Comparison of ENCODE assay signal across 26 mouse cellular contexts in the genomic region with DNA sequence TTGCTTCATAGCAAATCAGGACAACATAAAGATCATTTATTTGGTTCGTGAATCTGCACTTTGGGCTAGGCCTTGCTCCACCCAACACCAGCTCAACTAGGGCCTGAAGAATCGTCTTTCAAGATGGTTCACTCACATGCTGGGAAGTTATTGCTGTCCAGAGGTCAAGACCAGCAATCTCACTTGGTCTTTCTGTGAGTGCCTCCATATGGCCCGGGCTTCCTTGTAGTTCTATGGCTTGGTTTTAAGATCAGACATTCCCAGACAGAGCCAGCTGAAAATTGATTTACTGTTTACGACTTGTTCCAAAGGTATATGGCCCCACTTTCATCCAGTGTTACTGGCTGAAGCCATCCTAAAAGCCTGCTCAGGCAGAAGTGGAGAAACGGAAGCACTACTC.
A peak's percentile ranks its signal among the peaks of the same experiment; 100 is the strongest.
DNase-seq lines count a peak whose midpoint lies in the region; ATAC-seq lines count a peak whose summit lies in the region.
"Had no signal": no experiment of that assay in that cellular context is flagged by ENCODE, and none has a peak within 500 bp of the region (broad histone marks: within the 10 kb centered on the region; RNA-seq: fewer than 3 reads in every experiment).

No protein-coding gene starts in this region.

- peak; percentile 51 for DNase-seq in midbrain, embryonic 11.5 days (ENCODE audit: low spot score, missing footprints)
- DNase-seq in large intestine, adult 2 months (ENCODE audit: low read depth, low spot score), result peak; percentile 60
- no peak for DNase-seq in adrenal gland, postnatal 36 days
- DNase-seq in cerebellum, adult 9-10 months, result no peak
- DNase-seq: adrenal gland, adult 8-10 months; adrenal gland, postnatal 14 days; B cell, adult 2 months; cerebellum, adult 11 months; cerebellum, adult 18-20 months; cerebellum, adult 8-10 months; cerebellum, postnatal 10 days; cerebellum, postnatal 25 days had no signal

- H3K27me3 ChIP-seq in midbrain, embryonic 11.5 days (ENCODE audit: control insufficient read depth, insufficient read depth, low read length), result no peaks in the 10 kb centered on the region
- H3K27me3 ChIP-seq in midbrain, embryonic 16.5 days (ENCODE audit: control insufficient read depth, insufficient read depth, low read depth, low read length), result no peaks in the 10 kb centered on the region
- H3K27me3 ChIP-seq in intestine, embryonic 16.5 days (replicated peaks; ENCODE audit: control insufficient read depth, insufficient read depth, low read length), result no peaks in the 10 kb centered on the region
- H3K27me3 ChIP-seq: CH12.LX; embryonic facial prominence, embryonic 12.5 days; forebrain, embryonic 12.5 days; Patski had no signal

- H3K9me3 ChIP-seq in midbrain, embryonic 11.5 days (ENCODE audit: control insufficient read depth, low read length), result no peaks in the 10 kb centered on the region
- H3K9me3 ChIP-seq in midbrain, embryonic 16.5 days (replicated peaks; ENCODE audit: control insufficient read depth, low read length, poor library complexity, severe bottlenecking), result no peaks in the 10 kb centered on the region
- H3K9me3 ChIP-seq in intestine, embryonic 16.5 days (ENCODE audit: control insufficient read depth, low read length), result no peaks in the 10 kb centered on the region
- H3K9me3 ChIP-seq: embryonic facial prominence, embryonic 10.5 days; embryonic facial prominence, embryonic 12.5 days; forebrain, embryonic 12.5 days had no signal

- no peak overlapping the region for H3K4me2 ChIP-seq in midbrain, embryonic 11.5 days
- H3K4me2 ChIP-seq in midbrain, embryonic 16.5 days (ENCODE audit: low read length), result no peak overlapping the region
- no peak overlapping the region for H3K4me2 ChIP-seq in intestine, embryonic 16.5 days (ENCODE audit: low read depth, low read length)
- H3K4me2 ChIP-seq: embryonic facial prominence, embryonic 12.5 days; forebrain, embryonic 12.5 days had no signal

- H3K4me1 ChIP-seq in midbrain, embryonic 11.5 days (ENCODE audit: control insufficient read depth, insufficient read depth, low read length), result no peaks in the 10 kb centered on the region
- H3K4me1 ChIP-seq in midbrain, embryonic 16.5 days (ENCODE audit: control insufficient read depth, insufficient read depth, low read length), result no peaks in the 10 kb centered on the region
- 0 out of 2 replicates have a peak, but pooled peaks cover 2% of the 10 kb centered on the region for H3K4me1 ChIP-seq in intestine, embryonic 16.5 days (ENCODE audit: control insufficient read depth, insufficient read depth, low read length)
- H3K4me1 ChIP-seq: embryonic facial prominence, embryonic 10.5 days; forebrain, embryonic 12.5 days had no signal

- no peak overlapping the region for H3K27ac ChIP-seq in midbrain, embryonic 11.5 days (ENCODE audit: low read depth, low read length)
- H3K27ac ChIP-seq in midbrain, embryonic 16.5 days (ENCODE audit: low read length), result no peak overlapping the region
- no peak overlapping the region for H3K27ac ChIP-seq in intestine, embryonic 16.5 days (ENCODE audit: low read length)
- H3K27ac ChIP-seq: embryonic facial prominence, embryonic 10.5 days; embryonic facial prominence, embryonic 12.5 days; forebrain, embryonic 10.5 days; forebrain, embryonic 12.5 days had no signal

- no peak overlapping the region for H3K4me3 ChIP-seq in midbrain, embryonic 11.5 days (ENCODE audit: low read depth, low read length)
- no peak overlapping the region for H3K4me3 ChIP-seq in midbrain, embryonic 16.5 days (ENCODE audit: low read depth, low read length)
- no peak overlapping the region for H3K4me3 ChIP-seq in intestine, embryonic 16.5 days (ENCODE audit: low read length)
- H3K4me3 ChIP-seq: embryonic facial prominence, embryonic 10.5 days; embryonic facial prominence, embryonic 12.5 days; forebrain, embryonic 10.5 days; forebrain, embryonic 12.5 days had no signal

- no peak overlapping the region for H3K9ac ChIP-seq in midbrain, embryonic 11.5 days (ENCODE audit: low read length)
- no peak overlapping the region for H3K9ac ChIP-seq in midbrain, embryonic 16.5 days (ENCODE audit: low read depth, low read length)
- no peak overlapping the region for H3K9ac ChIP-seq in intestine, embryonic 16.5 days (ENCODE audit: low read depth, low read length)
- H3K9ac ChIP-seq: embryonic facial prominence, embryonic 12.5 days; forebrain, embryonic 12.5 days had no signal

- ATAC-seq in midbrain, embryonic 11.5 days (ENCODE audit: low FRiP score), result no peak
- ATAC-seq in midbrain, embryonic 16.5 days, result no peak
- peak; percentile 68 for ATAC-seq in intestine, embryonic 16.5 days
- ATAC-seq in monocyte, adult 5-6 weeks (replicated peaks; ENCODE audit: insufficient number of reproducible peaks, low FRiP score, low TSS enrichment, poor library complexity, severe bottlenecking), result no peak
- ATAC-seq: activated CD4-positive, CD25-positive, alpha-beta regulatory T cell, adult 4 months; CD4-positive, CD25-positive, alpha-beta regulatory T cell, adult 4 months; forebrain, embryonic 14.5 days; forebrain, embryonic 16.5 days; Patski had no signal

- H3K36me3 ChIP-seq in midbrain, embryonic 11.5 days (ENCODE audit: control insufficient read depth, insufficient read depth, low read length), result no peaks in the 10 kb centered on the region
- no peaks in the 10 kb centered on the region for H3K36me3 ChIP-seq in midbrain, embryonic 16.5 days (ENCODE audit: control insufficient read depth, insufficient read depth, low read length)
- no peaks in the 10 kb centered on the region for H3K36me3 ChIP-seq in intestine, embryonic 16.5 days (ENCODE audit: control insufficient read depth, insufficient read depth, low read length)
- H3K36me3 ChIP-seq: embryonic facial prominence, embryonic 10.5 days; embryonic facial prominence, embryonic 12.5 days; forebrain, embryonic 10.5 days; forebrain, embryonic 12.5 days; G1E had no signal

- 83% methylated on average over 5 of the region's 5 CpGs for WGBS in midbrain, embryonic 11.5 days
- WGBS in midbrain, embryonic 16.5 days, result 87% methylated on average over 5 of the region's 5 CpGs
- WGBS in intestine, embryonic 16.5 days, result 59% methylated on average over 5 of the region's 5 CpGs
- 36% methylated on average over 5 of the region's 5 CpGs for WGBS in large intestine, adult 2 months

Comparison
In these comparisons a context has a peak if more than half of its experiments do, and no peak if none do; other contexts are left out.
1. DNase-seq: peak in midbrain, embryonic 11.5 days (single experiment) and large intestine, adult 2 months (single experiment); none in adrenal gland, postnatal 36 days (0 of 2) and cerebellum, adult 9-10 months (single experiment).